Mouse (Mus musculus): ENCODE results near the gene Frmd4b. TPM values are rescaled to one million over a fixed set of nuclear protein-coding genes. Genes with fewer than 3 reads are reported as not detected.
A peak's percentile ranks its signal among the peaks of the same experiment; 100 is the strongest.

The Frmd4b gene
- polyA plus RNA-seq, 1 experiment from 2014 or later = 15.7 TPM

DNA sequence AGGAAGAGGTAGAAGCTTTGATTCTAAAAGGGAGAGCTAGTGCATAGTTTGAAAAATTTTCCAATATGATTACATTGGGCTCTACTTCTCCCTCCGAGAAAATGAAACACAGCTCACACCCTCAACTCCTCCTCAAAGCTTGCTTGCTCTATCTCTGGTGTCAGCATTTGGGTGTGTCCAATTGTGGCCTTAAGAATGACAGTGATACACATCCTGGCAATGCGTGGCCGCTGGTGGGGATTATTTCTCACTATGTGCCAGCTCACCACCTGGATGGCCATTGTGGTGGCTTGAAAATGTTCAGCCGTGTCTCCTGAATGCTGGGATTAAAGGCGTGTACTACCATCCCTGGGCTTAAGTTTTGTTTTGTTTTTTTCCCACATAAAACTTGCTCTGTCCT lies 209.9 kb downstream of the Frmd4b start:
- ATAC-seq (ENCODE audit: borderline replicate concordance, extremely low read depth, low FRiP score, low TSS enrichment) = no peak

DNA sequence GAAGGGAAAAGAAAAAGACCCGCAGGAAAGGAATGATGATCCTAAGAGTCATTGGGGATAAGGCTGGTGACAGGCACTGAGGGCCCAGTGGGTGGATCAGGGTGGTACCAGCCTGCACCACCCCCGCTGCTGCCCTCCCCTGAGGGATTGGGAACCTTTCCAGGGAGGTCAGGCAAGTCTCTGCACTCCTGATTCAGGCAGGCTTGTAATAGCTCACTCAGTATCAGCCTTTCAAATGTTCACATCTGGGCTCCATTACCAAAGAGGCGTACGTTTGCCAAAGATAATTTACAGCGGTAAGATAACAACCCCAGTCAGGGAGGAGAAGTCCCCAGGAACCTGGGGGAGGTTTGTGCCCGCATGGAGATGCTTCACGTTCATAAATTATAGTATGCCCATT lies 212.0 kb downstream of the Frmd4b start:
- no peaks in the 10 kb centered on the region for H3K27me3 ChIP-seq
- H3K4me3 ChIP-seq = no peak overlapping the region
- no peak overlapping the region for H3K27ac ChIP-seq
- H3K4me1 ChIP-seq = peaks cover 5% of the 10 kb centered on the region; the same call in 1 of the 2 replicates
- WGBS = 30% methylated on average over 7 of the region's 7 CpGs
- H3K9me3 ChIP-seq = no peaks in the 10 kb centered on the region
- no peak overlapping the region for H3K9ac ChIP-seq
- ATAC-seq (ENCODE audit: borderline replicate concordance, extremely low read depth, low FRiP score, low TSS enrichment) = no peak
- no peak overlapping the region for H3K4me2 ChIP-seq
- no peaks in the 10 kb centered on the region for H3K36me3 ChIP-seq

More for the DNA sequence above, 209.9 kb downstream of the Frmd4b start:
- WGBS = 84% methylated on average over 5 of the region's 5 CpGs
- Histone ChIP-seq H3K36me3 (no peaks in the 10 kb centered on the region), H3K27me3 (no peaks in the 10 kb centered on the region), H3K4me2 (no peak overlapping the region), H3K4me1 (peaks cover 5% of the 10 kb centered on the region; the same call in 1 of the 2 replicates), H3K27ac (no peak overlapping the region), H3K4me3 (no peak overlapping the region), H3K9me3 (no peaks in the 10 kb centered on the region), H3K9ac (no peak overlapping the region)

DNA sequence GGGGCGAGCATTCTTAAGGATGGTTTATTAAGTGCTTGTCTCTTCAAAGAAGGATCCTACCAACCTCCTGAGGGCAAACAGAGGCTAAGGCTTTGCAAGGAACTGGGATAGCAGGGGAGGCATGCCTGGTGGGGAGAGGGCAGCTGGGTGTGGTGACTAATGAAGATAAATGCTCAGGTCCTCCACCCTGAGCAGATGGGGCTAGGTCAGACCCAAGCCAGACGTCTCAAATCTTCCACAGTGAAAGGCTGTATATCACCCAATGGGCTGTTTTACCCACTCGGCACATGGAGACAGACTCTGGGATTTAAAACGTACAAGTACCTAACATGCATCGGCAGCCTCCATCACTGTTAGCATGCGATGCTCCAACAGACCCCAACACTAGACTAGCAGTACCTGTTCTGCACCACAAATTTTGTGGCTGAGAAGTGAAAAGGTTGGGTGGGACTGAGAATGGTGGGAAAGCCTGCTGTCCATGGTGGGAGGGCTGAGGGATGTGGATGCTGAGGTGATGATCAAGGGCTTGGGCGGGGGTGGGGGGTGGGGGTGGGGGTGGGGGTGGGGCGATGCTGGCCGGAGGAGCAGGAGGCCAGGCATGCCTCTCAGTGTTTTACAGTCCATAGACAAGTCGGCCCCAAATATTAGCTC lies 214.4 kb downstream of the Frmd4b start:
- WGBS = 51% methylated on average over 10 of the region's 10 CpGs
- H3K36me3 ChIP-seq = no peaks in the 10 kb centered on the region
- no peak for ATAC-seq (ENCODE audit: borderline replicate concordance, extremely low read depth, low FRiP score, low TSS enrichment)
- no peak overlapping the region for H3K4me3 ChIP-seq
- no peaks in the 10 kb centered on the region for H3K4me1 ChIP-seq
- no peak overlapping the region for H3K27ac ChIP-seq
- no peaks in the 10 kb centered on the region for H3K9me3 ChIP-seq
- H3K27me3 ChIP-seq = no peaks in the 10 kb centered on the region
- H3K4me2 ChIP-seq = no peak overlapping the region
- H3K9ac ChIP-seq = no peak overlapping the region

DNA sequence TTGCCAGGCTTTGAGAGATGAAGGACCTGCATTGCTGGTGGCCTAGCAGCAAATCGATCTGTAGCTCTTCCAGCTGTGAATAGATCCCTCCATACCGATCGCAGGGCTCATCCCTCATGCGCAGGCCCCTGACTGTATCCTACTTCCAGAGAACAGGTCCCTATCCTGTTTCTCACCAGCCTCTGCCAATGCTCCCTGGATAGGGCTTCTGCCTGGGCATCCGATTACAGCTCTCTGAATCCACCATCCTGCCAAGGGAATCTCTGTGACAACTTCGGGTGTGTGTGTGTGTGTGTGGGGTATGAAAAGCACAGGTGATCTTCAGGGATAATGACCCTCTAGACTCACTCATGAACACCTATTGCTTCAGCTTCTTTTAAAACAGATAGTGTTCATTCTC lies 216.9 kb downstream of the Frmd4b start:
- no peaks in the 10 kb centered on the region for H3K36me3 ChIP-seq
- no peaks in the 10 kb centered on the region for H3K9me3 ChIP-seq
- peaks cover 17% of the 10 kb centered on the region for H3K4me1 ChIP-seq
- H3K4me3 ChIP-seq = no peak overlapping the region
- no peak overlapping the region for H3K27ac ChIP-seq
- no peak overlapping the region for H3K4me2 ChIP-seq
- no peaks in the 10 kb centered on the region for H3K27me3 ChIP-seq
- H3K9ac ChIP-seq = no peak overlapping the region
- WGBS = 86% methylated on average over 6 of the region's 6 CpGs
- ATAC-seq (ENCODE audit: borderline replicate concordance, extremely low read depth, low FRiP score, low TSS enrichment) = no peak

DNA sequence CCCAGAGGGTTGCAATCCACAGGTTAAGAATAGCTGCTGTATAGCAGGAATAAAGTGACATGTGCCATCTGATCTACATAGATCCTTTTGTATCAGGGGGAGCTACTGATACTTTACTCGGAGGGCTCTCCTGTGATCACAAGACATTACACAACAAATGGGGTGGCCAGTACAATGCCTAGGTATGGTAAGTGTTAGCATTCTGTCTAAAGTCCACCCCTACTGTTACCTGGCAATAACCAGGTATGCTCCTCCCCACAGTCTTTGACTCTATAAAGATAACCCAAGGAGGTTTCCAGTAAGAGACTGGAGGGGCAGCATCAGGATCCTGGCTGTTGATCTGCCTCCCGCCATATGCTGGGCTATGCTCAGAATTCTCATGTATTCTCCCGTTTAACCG lies 219.4 kb downstream of the Frmd4b start:
- no peak overlapping the region for H3K4me2 ChIP-seq
- no peaks in the 10 kb centered on the region for H3K9me3 ChIP-seq
- 79% methylated on average over 4 of the region's 4 CpGs for WGBS
- H3K4me3 ChIP-seq = no peak overlapping the region
- H3K9ac ChIP-seq = no peak overlapping the region
- peaks cover 21% of the 10 kb centered on the region for H3K4me1 ChIP-seq
- H3K27ac ChIP-seq = no peak overlapping the region
- H3K36me3 ChIP-seq = no peaks in the 10 kb centered on the region
- no peaks in the 10 kb centered on the region for H3K27me3 ChIP-seq
- no peak for ATAC-seq (ENCODE audit: borderline replicate concordance, extremely low read depth, low FRiP score, low TSS enrichment)

DNA sequence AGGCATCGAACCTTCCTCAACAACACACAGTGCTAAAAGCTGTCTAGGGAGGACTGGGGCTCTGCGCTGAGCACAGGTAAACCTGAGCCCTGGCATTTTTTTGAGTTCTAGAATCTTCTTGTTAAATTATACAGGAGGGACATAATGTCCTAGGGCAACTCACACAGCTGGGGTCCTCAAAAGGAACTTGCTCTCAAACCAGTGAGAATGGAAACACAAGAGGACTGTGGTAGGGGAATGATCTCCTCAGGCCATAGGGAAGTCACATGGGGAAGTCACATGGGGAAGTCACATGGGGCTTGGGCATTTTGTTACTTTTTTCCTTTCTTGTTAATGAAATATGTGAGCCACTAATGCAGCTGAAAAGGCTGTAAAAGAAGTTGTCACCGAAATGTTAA lies 220.4 kb downstream of the Frmd4b start:
- Histone ChIP-seq H3K4me2 (no peak overlapping the region), H3K4me3 (no peak overlapping the region), H3K27me3 (no peaks in the 10 kb centered on the region), H3K9ac (no peak overlapping the region), H3K36me3 (no peaks in the 10 kb centered on the region), H3K27ac (no peak overlapping the region), H3K4me1 (peaks cover 21% of the 10 kb centered on the region), H3K9me3 (no peaks in the 10 kb centered on the region)
- 69% methylated on average over 3 of the region's 3 CpGs for WGBS
- ATAC-seq (ENCODE audit: borderline replicate concordance, extremely low read depth, low FRiP score, low TSS enrichment) = no peak

DNA sequence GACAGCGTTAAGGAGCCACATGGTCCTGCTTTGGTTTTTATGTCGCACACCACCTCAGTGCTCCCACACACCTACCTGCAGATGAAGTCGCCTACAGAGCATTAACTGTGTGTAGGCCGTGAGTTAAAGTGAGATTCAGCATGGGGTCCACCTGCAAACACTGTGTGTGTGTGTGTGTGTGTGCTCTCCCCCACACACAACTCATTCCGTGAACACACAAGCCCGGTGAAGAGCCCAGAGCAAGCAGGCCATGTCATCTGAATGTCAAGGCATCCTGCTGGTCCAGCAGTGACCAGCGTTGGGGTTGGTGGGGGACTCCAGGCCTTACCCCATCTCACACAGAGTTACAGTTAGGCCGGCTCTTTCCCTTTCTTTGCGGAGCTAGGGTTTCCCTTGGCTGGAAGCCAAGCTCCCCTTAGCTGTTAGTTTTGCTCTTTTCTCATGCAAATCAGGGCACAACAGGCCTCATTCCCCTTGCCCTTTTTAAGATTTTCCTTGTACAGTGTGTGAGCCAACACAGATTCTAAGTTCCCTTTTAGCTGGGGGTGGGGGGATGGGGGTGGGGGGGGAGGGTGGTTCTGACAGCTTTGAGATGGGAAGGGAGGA lies 220.9 kb downstream of the Frmd4b start:
- Histone ChIP-seq H3K4me3 (no peak overlapping the region), H3K4me2 (no peak overlapping the region), H3K4me1 (peaks cover 21% of the 10 kb centered on the region), H3K9me3 (no peaks in the 10 kb centered on the region), H3K9ac (no peak overlapping the region), H3K36me3 (no peaks in the 10 kb centered on the region), H3K27ac (no peak overlapping the region), H3K27me3 (no peaks in the 10 kb centered on the region)
- ATAC-seq (ENCODE audit: borderline replicate concordance, extremely low read depth, low FRiP score, low TSS enrichment) = peak; percentile 39
- 27% methylated on average over 9 of the region's 9 CpGs for WGBS

DNA sequence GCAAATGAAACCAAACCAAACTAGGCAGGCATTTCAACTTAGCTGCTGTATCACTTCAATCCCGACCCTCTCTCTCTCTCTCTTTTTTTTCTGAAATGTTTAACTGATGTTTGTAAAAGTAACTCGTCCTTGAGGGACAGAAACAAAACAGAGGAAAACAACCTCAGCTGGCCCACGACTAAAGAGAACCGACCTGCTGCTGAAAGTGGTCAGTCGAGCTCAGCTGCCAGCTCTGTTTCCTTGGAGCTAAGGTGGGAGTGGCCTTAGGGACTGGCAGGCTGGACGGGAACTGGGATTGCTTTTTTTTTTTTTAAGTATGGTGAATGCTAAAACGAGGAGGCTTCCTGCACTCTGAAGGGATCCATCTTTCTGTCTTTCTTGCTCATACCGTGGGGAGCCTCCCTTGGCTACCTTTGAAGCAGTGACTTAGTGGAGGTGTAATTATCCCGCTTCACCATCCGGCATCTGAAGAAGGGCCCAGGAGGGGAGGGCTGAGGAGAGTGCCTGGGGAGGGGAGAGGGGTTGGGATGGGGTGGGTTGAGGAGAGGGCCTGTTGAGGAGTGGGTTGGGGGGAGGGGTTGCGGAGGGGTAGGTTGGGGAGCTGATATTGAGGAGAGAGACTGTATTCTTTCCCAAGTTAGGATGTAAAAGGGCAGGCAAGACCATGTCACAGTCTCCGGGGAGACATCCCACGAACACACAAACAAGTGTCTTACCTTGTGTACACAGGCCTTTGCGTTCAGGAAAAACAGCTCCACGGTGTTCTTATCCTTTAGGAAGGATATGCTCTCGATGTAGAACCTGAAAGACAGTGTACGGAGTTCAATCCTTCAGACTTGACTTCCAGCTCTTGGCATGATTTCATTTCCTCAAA lies 221.6 kb downstream of the Frmd4b start:
- Histone ChIP-seq H3K27me3 (no peaks in the 10 kb centered on the region), H3K4me1 (peaks cover 21% of the 10 kb centered on the region), H3K9ac (no peak overlapping the region), H3K36me3 (no peaks in the 10 kb centered on the region), H3K4me2 (peak overlapping the region; percentile 36), H3K9me3 (no peaks in the 10 kb centered on the region), H3K27ac (peak overlapping the region; percentile 44; the same call in 1 of the 2 replicates), H3K4me3 (no peak overlapping the region)
- WGBS = 21% methylated on average over 17 of the region's 17 CpGs
- peak; percentile 49; the same call in 1 of the 2 replicates for ATAC-seq (ENCODE audit: borderline replicate concordance, extremely low read depth, low FRiP score, low TSS enrichment)

DNA sequence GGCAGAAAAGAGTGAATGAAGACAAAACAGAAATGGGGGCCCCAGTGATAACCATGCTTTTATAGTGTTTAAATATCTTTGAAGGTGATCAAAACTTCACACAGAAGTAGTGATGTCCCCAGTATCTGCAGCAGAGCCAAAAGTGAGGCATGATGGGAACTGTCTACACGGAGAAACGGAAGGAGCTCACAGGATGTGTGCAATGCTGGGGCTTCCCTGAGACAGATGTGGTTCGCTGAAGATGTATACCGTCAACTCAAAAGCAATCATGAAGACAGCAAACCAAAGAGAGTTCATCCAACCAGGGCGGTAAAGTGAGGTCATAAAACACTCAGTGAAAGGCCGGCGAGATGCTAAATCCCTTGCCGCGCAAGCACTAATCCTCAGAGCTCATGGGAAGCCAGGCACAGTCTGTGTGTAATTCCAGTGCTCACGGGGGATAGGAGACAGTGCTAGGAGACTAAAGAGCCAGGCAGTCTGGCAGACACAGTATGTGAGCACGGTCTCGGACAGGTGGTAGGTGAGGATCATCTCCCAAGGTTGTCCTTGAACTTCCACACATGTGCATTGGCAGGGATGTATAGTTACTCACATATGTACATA lies 222.8 kb downstream of the Frmd4b start:
- H3K4me1 ChIP-seq = peaks cover 21% of the 10 kb centered on the region
- 71% methylated on average over 12 of the region's 12 CpGs for WGBS
- H3K36me3 ChIP-seq = no peaks in the 10 kb centered on the region
- no peaks in the 10 kb centered on the region for H3K27me3 ChIP-seq
- ATAC-seq (ENCODE audit: borderline replicate concordance, extremely low read depth, low FRiP score, low TSS enrichment) = no peak
- no peaks in the 10 kb centered on the region for H3K9me3 ChIP-seq
- no peak overlapping the region for H3K4me3 ChIP-seq
- no peak overlapping the region for H3K27ac ChIP-seq
- H3K4me2 ChIP-seq = no peak overlapping the region
- H3K9ac ChIP-seq = no peak overlapping the region

DNA sequence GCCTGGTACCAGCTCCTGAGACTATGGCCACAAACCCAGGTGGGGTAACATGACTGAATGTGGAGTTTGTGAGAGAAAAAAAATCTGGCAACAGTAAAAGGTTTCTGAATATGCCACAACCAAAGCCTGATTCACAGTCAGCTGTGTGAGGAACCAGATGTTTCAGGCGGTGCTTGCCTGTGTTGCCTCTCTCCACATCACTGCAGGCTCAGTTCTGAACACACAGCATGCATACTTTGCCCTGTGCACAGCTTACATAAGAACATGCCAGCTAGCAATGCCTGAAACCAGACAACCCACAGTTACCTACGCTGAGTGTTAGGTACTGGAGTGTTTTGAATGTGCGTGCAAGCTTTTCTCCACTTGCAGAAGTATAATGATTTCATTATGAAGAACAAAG lies 224.4 kb downstream of the Frmd4b start:
- Histone ChIP-seq H3K4me2 (no peak overlapping the region), H3K9ac (no peak overlapping the region), H3K36me3 (no peaks in the 10 kb centered on the region), H3K27me3 (no peaks in the 10 kb centered on the region), H3K4me1 (peaks cover 21% of the 10 kb centered on the region), H3K27ac (no peak overlapping the region), H3K4me3 (no peak overlapping the region), H3K9me3 (no peaks in the 10 kb centered on the region)
- WGBS = 79% methylated on average over 3 of the region's 3 CpGs
- ATAC-seq (ENCODE audit: borderline replicate concordance, extremely low read depth, low FRiP score, low TSS enrichment) = no peak

DNA sequence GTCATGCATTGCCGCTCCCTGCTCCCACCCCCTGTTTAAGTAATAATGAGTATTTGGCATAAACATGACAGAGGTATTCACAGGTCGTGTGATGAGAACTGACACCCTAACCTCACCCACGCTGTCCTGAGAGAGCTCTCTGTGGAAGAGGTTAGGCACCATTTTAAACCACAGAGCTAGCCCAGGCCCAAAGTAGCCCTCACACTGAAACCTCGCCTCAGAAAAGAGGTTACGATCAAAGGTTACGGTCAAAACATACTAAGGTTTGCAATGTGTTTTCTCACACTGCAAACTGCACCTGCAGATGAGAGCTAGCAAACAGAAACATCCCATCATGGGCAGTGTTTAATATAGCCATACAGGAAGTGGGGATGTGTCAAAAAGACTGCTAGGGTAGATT lies 230.0 kb downstream of the Frmd4b start:
- WGBS = 77% methylated on average over 6 of the region's 6 CpGs
- no peaks in the 10 kb centered on the region for H3K9me3 ChIP-seq
- no peak overlapping the region for H3K4me3 ChIP-seq
- H3K36me3 ChIP-seq = no peaks in the 10 kb centered on the region
- no peaks in the 10 kb centered on the region for H3K4me1 ChIP-seq
- H3K4me2 ChIP-seq = no peak overlapping the region
- H3K27ac ChIP-seq = no peak overlapping the region
- ATAC-seq (ENCODE audit: borderline replicate concordance, extremely low read depth, low FRiP score, low TSS enrichment) = no peak
- no peak overlapping the region for H3K9ac ChIP-seq
- H3K27me3 ChIP-seq = no peaks in the 10 kb centered on the region

DNA sequence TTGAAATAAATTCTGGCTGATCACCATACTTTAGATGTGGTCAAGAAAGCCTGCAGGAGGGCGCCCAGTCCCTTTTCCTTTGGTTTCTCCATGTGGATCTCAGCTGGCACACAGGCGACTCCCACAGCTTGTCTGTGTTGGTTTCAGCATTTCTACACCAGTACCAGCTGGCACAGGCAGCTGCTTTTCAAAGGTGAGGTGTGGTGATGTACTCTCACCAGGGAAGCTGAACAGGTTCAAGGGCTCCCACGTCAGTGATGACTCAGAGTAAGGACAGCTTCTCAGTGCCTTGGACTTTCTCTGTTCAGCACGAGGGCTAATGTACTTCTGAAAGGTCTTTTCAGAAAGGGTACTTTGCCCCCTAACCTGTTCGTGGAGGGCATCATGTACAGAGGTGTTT lies 232.4 kb downstream of the Frmd4b start:
- Histone ChIP-seq H3K4me1 (no peaks in the 10 kb centered on the region), H3K27me3 (no peaks in the 10 kb centered on the region), H3K4me2 (no peak overlapping the region), H3K4me3 (no peak overlapping the region), H3K9ac (no peak overlapping the region), H3K9me3 (no peaks in the 10 kb centered on the region), H3K36me3 (no peaks in the 10 kb centered on the region), H3K27ac (no peak overlapping the region)
- WGBS = 77% methylated on average over 5 of the region's 5 CpGs
- no peak for ATAC-seq (ENCODE audit: borderline replicate concordance, extremely low read depth, low FRiP score, low TSS enrichment)
